Mouse (Mus musculus) MEL (cell line): ENCODE data around the gene Scfd2. TPM values are rescaled to one million over a fixed set of nuclear protein-coding genes. Genes with fewer than 3 reads are reported as not detected.

ENCODE experiments used
- DNase-seq: peaks from one replicate; pipeline ENCODE4 v3.0.0; 2011; ENCODE audit warnings: low read depth, low spot score
- H3K27ac ChIP-seq: 2 replicates; pipeline ENCODE4 v1.5.1; 2012; ENCODE audit warnings: low read depth, mild to moderate bottlenecking, control low read depth, low read length, moderate library complexity; ENCODE audit not compliant: control insufficient read depth
- H3K27me3 ChIP-seq, 2 experiments: fragments of 150-350 bp in 1 of 2; sonication (generic) in 1 of 2; 2 replicates each; pipeline ENCODE4 v1.6.1; 2012; ENCODE audit warnings: low read length in 2 of 2, mild to moderate bottlenecking in 2 of 2, improper control_type of control experiment in 1 of 2, moderate library complexity in 1 of 2; ENCODE audit not compliant: insufficient read depth in 2 of 2, control insufficient read depth in 1 of 2
- H3K36me3 ChIP-seq, 2 experiments: 2 replicates each; pipeline ENCODE4 v1.6.1; 2012 to 2014; ENCODE audit warnings: low read length in 2 of 2, improper control_type of control experiment in 1 of 2, inconsistent platforms in 1 of 2, mild to moderate bottlenecking in 1 of 2; ENCODE audit not compliant: insufficient read depth in 2 of 2, control insufficient read depth in 1 of 2
- H3K4me1 ChIP-seq, 2 experiments: fragments of 150-350 bp in 1 of 2; sonication (generic) in 1 of 2; 2 replicates each; pipeline ENCODE4 v1.6.1; 2012; ENCODE audit warnings: low read length in 2 of 2, improper control_type of control experiment in 1 of 2, mild to moderate bottlenecking in 1 of 2; ENCODE audit not compliant: insufficient read depth in 2 of 2, control insufficient read depth in 1 of 2
- H3K4me3 ChIP-seq, 2 experiments: fragments of 150-350 bp in 1 of 2; sonication (generic) in 1 of 2; 2 replicates each; pipeline ENCODE4 v1.5.1; 2012; ENCODE audit warnings: low read depth in 2 of 2, low read length in 2 of 2, mild to moderate bottlenecking in 2 of 2, moderate library complexity in 2 of 2, control low read depth in 1 of 2, improper control_type of control experiment in 1 of 2; ENCODE audit not compliant: control insufficient read depth in 1 of 2, insufficient read depth in 1 of 2
- H3K79me2 ChIP-seq: 2 replicates; pipeline ENCODE4 v1.6.1; 2012; ENCODE audit warnings: mild to moderate bottlenecking, low read length, moderate library complexity; ENCODE audit not compliant: control insufficient read depth, poor library complexity, insufficient read depth
- H3K9ac ChIP-seq: 2 replicates; pipeline ENCODE4 v1.6.1; 2012; ENCODE audit warnings: low read depth, mild to moderate bottlenecking, control low read depth, low read length, moderate library complexity; ENCODE audit not compliant: control insufficient read depth, poor library complexity, severe bottlenecking
- H3K9me3 ChIP-seq: fragments of 150-350 bp; sonication (generic); replicated peaks from 2 replicates; pipeline ENCODE4 v1.6.1; 2012; ENCODE audit warnings: mild to moderate bottlenecking, low read length, improper control_type of control experiment, moderate library complexity; ENCODE audit not compliant: insufficient read depth
- CHD1 ChIP-seq: IDR thresholded peaks from 2 replicates; pipeline ENCODE4 v1.6.1; 2012; ENCODE audit warnings: low read depth, mild to moderate bottlenecking, inconsistent platforms, low read length, improper control_type of control experiment
- CHD2 ChIP-seq: IDR thresholded peaks from 2 replicates; pipeline ENCODE4 v1.6.1; 2011; ENCODE audit warnings: low read length, improper control_type of control experiment
- CTCF ChIP-seq, 3 experiments: IDR thresholded peaks in 2 of 3; conservative IDR thresholded peaks in 1 of 3; 2 replicates each; pipeline ENCODE4 v1.5.1; 2011 to 2012; ENCODE audit warnings: low read length in 3 of 3, low read depth in 2 of 3, mild to moderate bottlenecking in 2 of 3, improper control_type of control experiment in 1 of 3, inconsistent platforms in 1 of 3, mixed read lengths in 1 of 3, moderate library complexity in 1 of 3; ENCODE audit not compliant: control insufficient read depth in 1 of 3, insufficient read depth in 1 of 3, poor library complexity in 1 of 3, severe bottlenecking in 1 of 3
- GABPA ChIP-seq: IDR thresholded peaks from 2 replicates; pipeline ENCODE4 v1.6.1; 2012; ENCODE audit warnings: low read depth, mild to moderate bottlenecking, inconsistent platforms, low read length, improper control_type of control experiment, moderate library complexity
- GATA1 ChIP-seq: IDR thresholded peaks from 2 replicates; pipeline ENCODE4 v1.6.1; 2011; ENCODE audit warnings: low read depth, low read length, improper control_type of control experiment
- HCFC1 ChIP-seq: IDR thresholded peaks from 2 replicates; pipeline ENCODE4 v1.6.1; 2012; ENCODE audit warnings: low read depth, mild to moderate bottlenecking, inconsistent platforms, low read length, improper control_type of control experiment, moderate library complexity
- MAFK ChIP-seq: IDR thresholded peaks from 2 replicates; pipeline ENCODE4 v1.6.1; 2011; ENCODE audit warnings: low read depth, mild to moderate bottlenecking, low read length, improper control_type of control experiment, borderline replicate concordance
- MAZ ChIP-seq: IDR thresholded peaks from 2 replicates; pipeline ENCODE4 v1.6.1; 2012; ENCODE audit warnings: low read depth, mild to moderate bottlenecking, inconsistent platforms, low read length, improper control_type of control experiment
- MEF2A ChIP-seq: IDR thresholded peaks from 2 replicates; pipeline ENCODE4 v1.6.1; 2014; ENCODE audit warnings: low read depth, mild to moderate bottlenecking, inconsistent platforms, low read length, improper control_type of control experiment; ENCODE audit not compliant: poor library complexity, insufficient replicate concordance, severe bottlenecking; ENCODE audit errors: extremely low read depth
- MXI1 ChIP-seq: IDR thresholded peaks from 2 replicates; pipeline ENCODE4 v1.6.1; 2011; ENCODE audit warnings: mild to moderate bottlenecking, low read depth, low read length, improper control_type of control experiment
- MYB ChIP-seq: IDR thresholded peaks from 2 replicates; pipeline ENCODE4 v1.6.1; 2011; ENCODE audit warnings: mild to moderate bottlenecking, low read depth, low read length, improper control_type of control experiment
- MYC ChIP-seq: IDR thresholded peaks from 2 replicates; pipeline ENCODE4 v1.6.1; 2011; ENCODE audit warnings: low read depth, mild to moderate bottlenecking, low read length, improper control_type of control experiment, moderate library complexity
- NRF1 ChIP-seq: IDR thresholded peaks from 2 replicates; pipeline ENCODE4 v1.6.1; 2014; ENCODE audit warnings: low read depth, mild to moderate bottlenecking, inconsistent platforms, low read length, improper control_type of control experiment, moderate library complexity; ENCODE audit not compliant: poor library complexity, insufficient read depth, severe bottlenecking
- POLR2A ChIP-seq, 2 experiments: IDR thresholded peaks; 2 replicates each; pipeline ENCODE4 v1.6.1; 2011 to 2012; ENCODE audit warnings: low read length in 2 of 2, mild to moderate bottlenecking in 2 of 2, control low read depth in 1 of 2, improper control_type of control experiment in 1 of 2, low read depth in 1 of 2, moderate library complexity in 1 of 2; ENCODE audit not compliant: control insufficient read depth in 1 of 2, insufficient read depth in 1 of 2, poor library complexity in 1 of 2
- POLR2AphosphoS2 ChIP-seq: IDR thresholded peaks from 2 replicates; pipeline ENCODE4 v1.6.1; 2011; ENCODE audit warnings: low read length, improper control_type of control experiment
- POLR2AphosphoS5 ChIP-seq: IDR thresholded peaks from 2 replicates; pipeline ENCODE4 v1.6.1; 2012; ENCODE audit warnings: low read depth, borderline replicate concordance, mild to moderate bottlenecking, inconsistent platforms, low read length, moderate library complexity, mixed read lengths
- RCOR1 ChIP-seq: IDR thresholded peaks from 2 replicates; pipeline ENCODE4 v1.6.1; 2012; ENCODE audit warnings: low read depth, mild to moderate bottlenecking, inconsistent platforms, low read length, improper control_type of control experiment
- SIN3A ChIP-seq: IDR thresholded peaks from 2 replicates; pipeline ENCODE4 v1.6.1; 2012; ENCODE audit warnings: low read length, improper control_type of control experiment, inconsistent platforms
- TAL1 ChIP-seq: IDR thresholded peaks from 2 replicates; pipeline ENCODE4 v1.6.1; 2012; ENCODE audit warnings: mild to moderate bottlenecking, inconsistent platforms, low read length, moderate library complexity, mixed read lengths
- TCF12 ChIP-seq: IDR thresholded peaks from 2 replicates; pipeline ENCODE4 v1.6.1; 2014; ENCODE audit warnings: low read depth, mild to moderate bottlenecking, inconsistent platforms, low read length, improper control_type of control experiment, moderate library complexity
- UBTF ChIP-seq: IDR thresholded peaks from 2 replicates; pipeline ENCODE4 v1.6.1; 2012; ENCODE audit warnings: low read depth, mild to moderate bottlenecking, inconsistent platforms, low read length, improper control_type of control experiment, moderate library complexity, borderline replicate concordance; ENCODE audit not compliant: insufficient read depth
- USF1 ChIP-seq: IDR thresholded peaks from 2 replicates; pipeline ENCODE4 v1.6.1; 2014; ENCODE audit warnings: low read depth, mild to moderate bottlenecking, inconsistent platforms, low read length, improper control_type of control experiment, moderate library complexity
- ZKSCAN1 ChIP-seq: IDR thresholded peaks from 2 replicates; pipeline ENCODE4 v1.6.1; 2012; ENCODE audit warnings: low read depth, mild to moderate bottlenecking, inconsistent platforms, low read length, improper control_type of control experiment, moderate library complexity
- ZMIZ1 ChIP-seq: IDR thresholded peaks from 2 replicates; pipeline ENCODE4 v1.6.1; 2012; ENCODE audit warnings: low read depth, mild to moderate bottlenecking, inconsistent platforms, low read length, improper control_type of control experiment, moderate library complexity
- ZNF384 ChIP-seq: IDR thresholded peaks from 2 replicates; pipeline ENCODE4 v1.6.1; 2012; ENCODE audit warnings: low read depth, mild to moderate bottlenecking, inconsistent platforms, low read length, improper control_type of control experiment
- polyA plus RNA-seq, 2 experiments: library from polyadenylated mRNA; stranded (reverse) in 1 of 2; unstranded in 1 of 2; fragments of >175 nt in 1 of 2; fragments of >200 nt in 1 of 2; gene quantifications; 2 replicates each; pipeline versions ENCODE4 v1.2.1 to v1.2.4; 2012; ENCODE audit warnings: low replicate concordance in 2 of 2, low read depth in 1 of 2; ENCODE audit not compliant: insufficient read length in 2 of 2, insufficient read depth in 1 of 2, missing spikeins in 1 of 2
- total RNA-seq: library from RNA; depleted of rRNA; stranded (reverse); fragments of 300-350 nt; gene quantifications from 2 replicates; pipeline ENCODE4 v1.2.3, GENCODE M21; 2012

The Scfd2 gene
- total and polyA plus RNA-seq, 3 experiments: 18.8 to 20.3 TPM; not detected in 1

- no peak for DNase-seq
- Histone ChIP-seq H3K9ac (no peak overlapping the region), H3K9me3 (no peaks in the 10 kb centered on the region), H3K4me1 (peaks cover 0 to 3% of the 10 kb centered on the region in 2 experiments; a peak in 2 of 4 replicates), H3K4me3 (no peak overlapping the region), H3K36me3 (peaks cover 0 to 8% of the 10 kb centered on the region in 2 experiments; a peak in 2 of 4 replicates), H3K27me3 (no peaks in the 10 kb centered on the region), H3K27ac (no peak overlapping the region), H3K79me2 (no peaks in the 10 kb centered on the region)
- TF ChIP-seq ZNF384: no peak
Observed at GRCm38 (mm10) chr5:74387143-74387886, 144.2 kb downstream of the Scfd2 start.

- no peak overlapping the region for H3K9ac ChIP-seq
- TF ChIP-seq CHD1 (no peak), MAFK (no peak), MAZ (no peak), GABPA (no peak), CHD2 (no peak), MYC (no peak), MXI1 (no peak), USF1 (no peak), POLR2A (IDR thresholded peaks at IDR 0.05; ENCODE audit: control insufficient read depth in 1 of 2, insufficient read depth in 1 of 2, low read depth in 1 of 2, low read length in 2 of 2, poor library complexity in 1 of 2) (no peak), UBTF (no peak), ZKSCAN1 (no peak), RCOR1 (no peak)
- H3K9me3 ChIP-seq: no peaks in the 10 kb centered on the region
- DNase-seq: no peak
- H3K79me2 ChIP-seq: no peaks in the 10 kb centered on the region
- no peaks in the 10 kb centered on the region for H3K4me1 ChIP-seq
- H3K27ac ChIP-seq: no peak overlapping the region
- H3K36me3 ChIP-seq: no peaks in the 10 kb centered on the region
- H3K27me3 ChIP-seq: no peaks in the 10 kb centered on the region
- no peak overlapping the region for H3K4me3 ChIP-seq
Observed at GRCm38 (mm10) chr5:74380045-74380444, 151.5 kb downstream of the Scfd2 start.

- Histone ChIP-seq H3K27ac (no peak overlapping the region), H3K4me1 (peaks cover 7 to 9% of the 10 kb centered on the region in 2 experiments)
- DNase-seq: peak; percentile 6
- TF ChIP-seq MEF2A (no peak), NRF1 (no peak), POLR2AphosphoS5 (no peak), TCF12 (no peak), MYB (no peak), POLR2A (IDR thresholded peaks at IDR 0.05; ENCODE audit: control insufficient read depth in 1 of 2, insufficient read depth in 1 of 2, low read depth in 1 of 2, low read length in 2 of 2, poor library complexity in 1 of 2) (no peak), SIN3A (no peak), MYC (no peak), TAL1 (no peak), CTCF (IDR thresholded peaks at IDR 0.05 in 2 of 3, conservative IDR thresholded peaks at IDR 0.05 in 1 of 3; ENCODE audit: control insufficient read depth in 1 of 3, insufficient read depth in 1 of 3, low read depth in 2 of 3, low read length in 3 of 3, poor library complexity in 1 of 3, severe bottlenecking in 1 of 3) (no peak), GATA1 (no peak), ZMIZ1 (no peak), MXI1 (no peak), HCFC1 (no peak), POLR2AphosphoS2 (no peak), MAZ (no peak), CHD1 (no peak)
Observed at GRCm38 (mm10) chr5:74366710-74367101, 164.9 kb downstream of the Scfd2 start.

More at GRCm38 (mm10) chr5:74366710-74367101, 164.9 kb downstream of the Scfd2 start:
- H3K27me3 ChIP-seq: no peaks in the 10 kb centered on the region
- H3K79me2 ChIP-seq: no peaks in the 10 kb centered on the region
- no peaks in the 10 kb centered on the region for H3K9me3 ChIP-seq
- H3K36me3 ChIP-seq: peaks cover 0 to 7% of the 10 kb centered on the region in 2 experiments; a peak in 2 of 4 replicates
- H3K4me3 ChIP-seq: no peak overlapping the region
- no peak overlapping the region for H3K9ac ChIP-seq
